In the genomic region with DNA sequence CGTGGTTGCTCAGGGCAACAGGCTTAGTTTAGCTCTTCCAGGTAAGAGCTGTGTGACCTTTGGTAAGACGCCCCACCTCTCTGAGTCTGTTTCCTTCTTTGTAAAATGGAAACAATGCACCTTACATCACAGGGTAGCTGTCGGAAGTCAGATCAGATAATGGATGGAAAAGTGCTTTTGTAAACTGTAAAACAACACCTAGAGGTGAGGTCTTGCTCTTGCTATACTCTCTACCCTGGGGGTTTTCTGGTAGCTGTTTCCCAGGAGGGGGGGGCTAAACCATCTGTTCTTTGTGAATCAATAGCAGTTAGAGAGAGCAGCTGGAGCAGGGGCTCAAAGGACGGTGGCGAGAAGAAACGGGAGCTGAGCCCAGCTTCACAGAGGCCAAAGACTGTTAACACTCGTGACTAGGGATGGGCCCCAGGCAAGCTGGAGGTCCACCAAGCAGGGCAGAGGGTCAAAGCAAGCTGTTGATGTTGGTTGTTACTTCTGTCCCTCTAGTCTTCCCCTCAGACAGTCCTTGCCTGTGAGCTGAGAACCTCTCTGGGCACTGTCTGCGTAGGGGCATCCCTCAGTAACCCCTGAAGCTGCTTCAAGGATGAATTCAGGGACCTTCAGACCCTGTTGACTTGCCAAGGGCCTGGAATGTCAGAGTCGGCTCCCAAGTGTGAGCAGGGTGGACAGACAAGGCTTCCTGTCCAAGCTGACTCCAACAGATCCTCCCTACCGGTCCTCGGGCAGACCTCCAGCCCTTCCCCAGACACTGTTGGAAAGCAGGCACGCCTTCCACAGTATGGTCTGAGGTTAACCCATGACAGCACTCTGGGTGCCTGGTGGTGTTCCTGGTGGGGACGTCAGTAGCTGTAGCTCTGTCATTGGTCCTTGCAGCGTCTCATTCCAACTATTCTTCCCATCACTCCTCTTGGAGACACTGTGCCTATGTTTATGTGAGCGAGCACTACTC, we compare ENCODE assay signal across 9 mouse cellular contexts. TPM values are rescaled to one million over a fixed set of nuclear protein-coding genes. Genes with fewer than 3 reads are reported as not detected.
DNase-seq lines count a peak whose midpoint lies in the region; ATAC-seq and TF ChIP-seq lines count a peak whose summit lies in the region.
"Had no signal": no experiment of that assay in that cellular context is flagged by ENCODE, and none has a peak within 500 bp of the region (broad histone marks: within the 10 kb centered on the region; RNA-seq: fewer than 3 reads in every experiment).

No protein-coding gene starts in this region.

- no peak for TF ChIP-seq CTCF in lung, embryonic 14.5 days (IDR thresholded peaks at IDR 0.05; ENCODE audit: low read depth)

- peak overlapping the region; percentile 75 for H3K27ac ChIP-seq in hindbrain, embryonic 10.5 days
- no peak overlapping the region for H3K27ac ChIP-seq in hindbrain, embryonic 13.5 days
- no peak overlapping the region for H3K27ac ChIP-seq in forebrain, embryonic 16.5 days (ENCODE audit: low read length)
- H3K27ac ChIP-seq in hindbrain, embryonic 11.5 days (ENCODE audit: low read depth, low read length) = 0 out of 2 replicates have a peak overlapping the region, but pooled peaks have one; percentile 24
- peak overlapping the region; percentile 72 for H3K27ac ChIP-seq in lung, embryonic 14.5 days (ENCODE audit: low read depth)

- no peak overlapping the region for H3K4me2 ChIP-seq in hindbrain, embryonic 13.5 days
- no peak overlapping the region for H3K4me2 ChIP-seq in forebrain, embryonic 16.5 days (ENCODE audit: low read length)
- no peak overlapping the region for H3K4me2 ChIP-seq in hindbrain, embryonic 11.5 days (replicated peaks; ENCODE audit: low read depth, low read length)
- H3K4me2 ChIP-seq in lung, embryonic 14.5 days = 0 out of 2 replicates have a peak overlapping the region, but pooled peaks have one; percentile 1

- H3K9ac ChIP-seq in hindbrain, embryonic 13.5 days = no peak overlapping the region
- H3K9ac ChIP-seq in forebrain, embryonic 16.5 days (replicated peaks; ENCODE audit: low read depth, low read length) = no peak overlapping the region
- no peak overlapping the region for H3K9ac ChIP-seq in hindbrain, embryonic 11.5 days (ENCODE audit: low read depth, low read length)
- no peak overlapping the region for H3K9ac ChIP-seq in lung, embryonic 14.5 days

- no peaks in the 10 kb centered on the region for H3K27me3 ChIP-seq in hindbrain, embryonic 10.5 days (ENCODE audit: insufficient read depth, poor library complexity, severe bottlenecking)
- H3K27me3 ChIP-seq in hindbrain, embryonic 13.5 days = no peaks in the 10 kb centered on the region
- H3K27me3 ChIP-seq in forebrain, embryonic 16.5 days (replicated peaks; ENCODE audit: control insufficient read depth, insufficient read depth, low read length) = no peaks in the 10 kb centered on the region
- H3K27me3 ChIP-seq in hindbrain, embryonic 11.5 days (ENCODE audit: control insufficient read depth, insufficient read depth, low read length) = no peaks in the 10 kb centered on the region
- no peaks in the 10 kb centered on the region for H3K27me3 ChIP-seq in lung, embryonic 14.5 days (ENCODE audit: insufficient read depth, low read length)

- peak; percentile 28 for DNase-seq in hindbrain, embryonic 10.5 days (ENCODE audit: low spot score)
- no peak for DNase-seq in hindbrain, embryonic 11.5 days (ENCODE audit: low spot score)
- DNase-seq in lung, embryonic 14.5 days = peak; percentile 83
- peak; percentile 78 for DNase-seq in thymus, postnatal 0 days (ENCODE audit: low spot score)
- DNase-seq in cerebellum, adult 11 months = no peak
- no peak for DNase-seq in left cerebral cortex, adult 9 months (ENCODE audit: low spot score in 2 of 2)

- no peaks in the 10 kb centered on the region for H3K36me3 ChIP-seq in hindbrain, embryonic 10.5 days
- no peaks in the 10 kb centered on the region for H3K36me3 ChIP-seq in hindbrain, embryonic 13.5 days
- H3K36me3 ChIP-seq in forebrain, embryonic 16.5 days (ENCODE audit: control insufficient read depth, insufficient read depth) = no peaks in the 10 kb centered on the region
- H3K36me3 ChIP-seq in hindbrain, embryonic 11.5 days (ENCODE audit: control insufficient read depth, insufficient read depth, low read length) = no peaks in the 10 kb centered on the region
- no peaks in the 10 kb centered on the region for H3K36me3 ChIP-seq in lung, embryonic 14.5 days (ENCODE audit: insufficient read depth)
- H3K36me3 ChIP-seq: G1E had no signal

- WGBS in hindbrain, embryonic 10.5 days = 61% methylated on average over 15 of the region's 15 CpGs
- 57% methylated on average over 15 of the region's 15 CpGs for WGBS in hindbrain, embryonic 13.5 days
- WGBS in forebrain, embryonic 16.5 days = 58% methylated on average over 15 of the region's 15 CpGs
- 52% methylated on average over 15 of the region's 15 CpGs for WGBS in hindbrain, embryonic 11.5 days
- WGBS in lung, embryonic 14.5 days = 27% methylated on average over 15 of the region's 15 CpGs

- no peaks in the 10 kb centered on the region for H3K9me3 ChIP-seq in hindbrain, embryonic 10.5 days
- no peaks in the 10 kb centered on the region for H3K9me3 ChIP-seq in hindbrain, embryonic 13.5 days
- no peaks in the 10 kb centered on the region for H3K9me3 ChIP-seq in forebrain, embryonic 16.5 days (ENCODE audit: control insufficient read depth, low read length)
- no peaks in the 10 kb centered on the region for H3K9me3 ChIP-seq in hindbrain, embryonic 11.5 days (ENCODE audit: control insufficient read depth, low read length)
- no peaks in the 10 kb centered on the region for H3K9me3 ChIP-seq in lung, embryonic 14.5 days (ENCODE audit: low read depth, low read length)
- H3K9me3 ChIP-seq: G1E had no signal

- peaks cover 39% of the 10 kb centered on the region for H3K4me1 ChIP-seq in hindbrain, embryonic 10.5 days (replicated peaks)
- H3K4me1 ChIP-seq in hindbrain, embryonic 13.5 days (replicated peaks) = peaks cover 18% of the 10 kb centered on the region
- H3K4me1 ChIP-seq in forebrain, embryonic 16.5 days (replicated peaks; ENCODE audit: control insufficient read depth, insufficient read depth, low read length) = peaks cover 10% of the 10 kb centered on the region
- H3K4me1 ChIP-seq in hindbrain, embryonic 11.5 days (replicated peaks; ENCODE audit: control insufficient read depth, insufficient read depth, low read length) = no peaks in the 10 kb centered on the region
- H3K4me1 ChIP-seq in lung, embryonic 14.5 days (ENCODE audit: insufficient read depth) = peaks cover 16% of the 10 kb centered on the region

- ATAC-seq in hindbrain, embryonic 13.5 days (ENCODE audit: low FRiP score) = no peak
- ATAC-seq in forebrain, embryonic 16.5 days = peak; percentile 29
- ATAC-seq in hindbrain, embryonic 11.5 days (ENCODE audit: low FRiP score) = 0 out of 2 replicates have a peak, but pooled peaks have one; percentile 27
- ATAC-seq in lung, embryonic 14.5 days (ENCODE audit: insufficient read depth) = peak; percentile 95

- H3K4me3 ChIP-seq in hindbrain, embryonic 10.5 days = no peak overlapping the region
- H3K4me3 ChIP-seq in hindbrain, embryonic 13.5 days = no peak overlapping the region
- no peak overlapping the region for H3K4me3 ChIP-seq in forebrain, embryonic 16.5 days (replicated peaks; ENCODE audit: low read length)
- no peak overlapping the region for H3K4me3 ChIP-seq in hindbrain, embryonic 11.5 days (ENCODE audit: low read depth, low read length)
- H3K4me3 ChIP-seq in lung, embryonic 14.5 days (ENCODE audit: low read depth, low read length) = no peak overlapping the region

RNA-seq across cellular contexts. Expression of a gene that starts 7.1 kb away (rescaled TPM):
- 0.21 and 0.35 TPM in 2 replicates for polyA plus RNA-seq in hindbrain, embryonic 10.5 days (2016; fragmentation: Nextera tagmentation; extraction: Ambion mirVana)
- 0.17 TPM in 1 of 2 replicates, not detected in the other for polyA plus RNA-seq in hindbrain, embryonic 13.5 days (2015; fragmentation: Nextera tagmentation; extraction: Ambion mirVana)
- polyA plus RNA-seq in forebrain, embryonic 16.5 days (2015; fragmentation: Nextera tagmentation; extraction: Ambion mirVana) = 0.37 and 0.57 TPM in 2 replicates
- polyA plus RNA-seq in hindbrain, embryonic 11.5 days (2014; fragmentation: Nextera tagmentation; extraction: Ambion mirVana) = 0.14 TPM in 1 of 2 replicates, not detected in the other
- 0.42 TPM in 1 of 2 replicates, not detected in the other for polyA plus RNA-seq in lung, embryonic 14.5 days (2014; fragmentation: Nextera tagmentation; extraction: Ambion mirVana)
- polyA plus RNA-seq in thymus, postnatal 0 days (2015; fragmentation: Nextera tagmentation; extraction: Ambion mirVana) = 236 and 256 TPM in 2 replicates
- polyA plus RNA-seq: G1E had no signal

Comparison
In these comparisons a context has a peak if more than half of its experiments do, and no peak if none do; other contexts are left out.
1. DNase-seq: peak in hindbrain, embryonic 10.5 days (single experiment), lung, embryonic 14.5 days (single experiment) and thymus, postnatal 0 days (single experiment); none in hindbrain, embryonic 11.5 days (single experiment), cerebellum, adult 11 months (single experiment) and left cerebral cortex, adult 9 months (0 of 2).
2. H3K27ac ChIP-seq: peak in hindbrain, embryonic 10.5 days (single experiment), hindbrain, embryonic 11.5 days (single experiment) and lung, embryonic 14.5 days (single experiment); none in hindbrain, embryonic 13.5 days (single experiment) and forebrain, embryonic 16.5 days (single experiment).
3. RNA of a gene that starts 7.1 kb away (polyA plus RNA-seq): 236 to 256 TPM in thymus, postnatal 0 days; 0.42 TPM in lung, embryonic 14.5 days, 0.37 to 0.57 TPM in forebrain, embryonic 16.5 days, 0.21 to 0.35 TPM in hindbrain, embryonic 10.5 days, 0.14 TPM in hindbrain, embryonic 11.5 days and 0.17 TPM in hindbrain, embryonic 13.5 days; every median in the first group is over 100 times any median in the second.